ENCODE assay signal across 18 mouse cellular contexts in the genomic region with DNA sequence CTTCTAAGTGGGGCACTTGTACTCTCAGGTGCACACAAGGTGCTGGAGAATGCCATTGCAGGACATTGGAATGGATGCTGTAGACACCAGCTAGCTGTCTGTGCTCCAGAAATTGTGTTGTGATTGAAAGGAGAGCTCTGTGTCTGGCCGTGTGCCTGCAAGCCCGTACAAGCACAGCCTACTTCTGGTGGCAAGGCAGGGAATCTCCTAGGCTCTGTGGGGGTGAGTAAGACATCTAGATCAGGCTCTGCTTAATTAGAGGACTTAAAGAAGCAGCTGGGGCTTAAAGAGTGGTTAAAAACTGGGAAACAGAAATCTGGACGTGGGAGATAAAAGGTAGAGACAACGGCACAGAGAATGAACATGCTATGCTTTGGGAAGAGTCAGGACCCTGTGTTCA. TPM values are rescaled to one million over a fixed set of nuclear protein-coding genes. Genes with fewer than 3 reads are reported as not detected.
DNase-seq lines count a peak whose midpoint lies in the region; ATAC-seq and TF ChIP-seq lines count a peak whose summit lies in the region.
"Had no signal": no experiment of that assay in that cellular context is flagged by ENCODE, and none has a peak within 500 bp of the region (broad histone marks: within the 10 kb centered on the region; RNA-seq: fewer than 3 reads in every experiment).

No protein-coding gene starts in this region.

- WGBS in forebrain, embryonic 13.5 days, result 66% methylated on average over 4 of the region's 4 CpGs
- 84% methylated on average over 4 of the region's 4 CpGs for whole genome bisulfite sequencing in forebrain, embryonic 11.5 days
- 76% methylated on average over 4 of the region's 4 CpGs for WGBS in intestine, embryonic 14.5 days
- 79% methylated on average over 4 of the region's 4 CpGs for WGBS in intestine, embryonic 15.5 days
- WGBS in neural tube, embryonic 15.5 days, result 81% methylated on average over 4 of the region's 4 CpGs
- WGBS in olfactory bulb, adult 2 months, result 11% methylated on average over 4 of the region's 4 CpGs

- no peaks in the 10 kb centered on the region for H3K27me3 ChIP-seq in forebrain, embryonic 13.5 days
- H3K27me3 ChIP-seq in forebrain, embryonic 11.5 days (ENCODE audit: control insufficient read depth, insufficient read depth, low read length), result no peaks in the 10 kb centered on the region
- H3K27me3 ChIP-seq in intestine, embryonic 14.5 days (replicated peaks; ENCODE audit: control insufficient read depth, insufficient read depth, low read length), result no peaks in the 10 kb centered on the region
- H3K27me3 ChIP-seq in intestine, embryonic 15.5 days (replicated peaks), result no peaks in the 10 kb centered on the region
- H3K27me3 ChIP-seq in neural tube, embryonic 15.5 days (replicated peaks), result no peaks in the 10 kb centered on the region
- H3K27me3 ChIP-seq: limb, embryonic 13.5 days; liver, embryonic 15.5 days; midbrain, embryonic 12.5 days; Patski had no signal

- no peak for DNase-seq in forebrain, embryonic 11.5 days (ENCODE audit: low spot score)
- peak; percentile 32 for DNase-seq in intestine, embryonic 14.5 days (ENCODE audit: low spot score)
- DNase-seq in neural tube, embryonic 10.5 days (ENCODE audit: extremely low spot score, low spot score), result no peak
- DNase-seq: cerebellum, adult 11-12 months; layer of hippocampus, adult 9-11 months; lung, postnatal 4 days; right cerebral cortex, adult 18-20 months; thymus, postnatal 4 days had no signal

- H3K4me1 ChIP-seq in forebrain, embryonic 13.5 days, result peaks cover 50% of the 10 kb centered on the region
- peaks cover 14% of the 10 kb centered on the region for H3K4me1 ChIP-seq in forebrain, embryonic 11.5 days (replicated peaks; ENCODE audit: control insufficient read depth, insufficient read depth, low read length)
- H3K4me1 ChIP-seq in intestine, embryonic 14.5 days (replicated peaks; ENCODE audit: control insufficient read depth, insufficient read depth, low read length), result peaks cover 43% of the 10 kb centered on the region
- H3K4me1 ChIP-seq in intestine, embryonic 15.5 days (replicated peaks), result peaks cover 29% of the 10 kb centered on the region
- H3K4me1 ChIP-seq in neural tube, embryonic 15.5 days, result peaks cover 61% of the 10 kb centered on the region
- peaks cover 25% of the 10 kb centered on the region for H3K4me1 ChIP-seq in olfactory bulb, adult 2 months (ENCODE audit: control insufficient read depth, insufficient read depth, low read length)

- H3K27ac ChIP-seq in forebrain, embryonic 13.5 days, result no peak overlapping the region
- no peak overlapping the region for H3K27ac ChIP-seq in forebrain, embryonic 11.5 days (ENCODE audit: low read depth, low read length)
- no peak overlapping the region for H3K27ac ChIP-seq in intestine, embryonic 14.5 days (ENCODE audit: low read depth)
- no peak overlapping the region for H3K27ac ChIP-seq in intestine, embryonic 15.5 days
- no peak overlapping the region for H3K27ac ChIP-seq in neural tube, embryonic 15.5 days (replicated peaks)
- peak overlapping the region; percentile 54 for H3K27ac ChIP-seq in olfactory bulb, adult 2 months (ENCODE audit: insufficient read depth, low read depth, low read length)
- H3K27ac ChIP-seq: limb, embryonic 13.5 days; liver, embryonic 15.5 days; midbrain, embryonic 12.5 days had no signal

- no peak for TF ChIP-seq POLR2A in olfactory bulb, adult 2 months (IDR thresholded peaks at IDR 0.05; ENCODE audit: insufficient read depth, low read depth, low read length)

- TF ChIP-seq CTCF in olfactory bulb, adult 2 months (IDR thresholded peaks at IDR 0.05; ENCODE audit: insufficient read depth, low read depth, low read length), result no peak

- H3K4me3 ChIP-seq in forebrain, embryonic 13.5 days, result no peak overlapping the region
- H3K4me3 ChIP-seq in forebrain, embryonic 11.5 days (ENCODE audit: low read depth, low read length), result no peak overlapping the region
- H3K4me3 ChIP-seq in intestine, embryonic 14.5 days (ENCODE audit: low read depth, low read length), result no peak overlapping the region
- H3K4me3 ChIP-seq in intestine, embryonic 15.5 days (replicated peaks), result no peak overlapping the region
- no peak overlapping the region for H3K4me3 ChIP-seq in neural tube, embryonic 15.5 days (replicated peaks)
- H3K4me3 ChIP-seq in olfactory bulb, adult 2 months (ENCODE audit: insufficient read depth, low read depth, low read length), result no peak overlapping the region
- H3K4me3 ChIP-seq: limb, embryonic 13.5 days; liver, embryonic 15.5 days; midbrain, embryonic 12.5 days had no signal

- H3K9ac ChIP-seq in forebrain, embryonic 13.5 days, result 0 out of 2 replicates have a peak overlapping the region, but pooled peaks have one; percentile 8
- H3K9ac ChIP-seq in forebrain, embryonic 11.5 days (ENCODE audit: low read length), result no peak overlapping the region
- H3K9ac ChIP-seq in intestine, embryonic 14.5 days (ENCODE audit: low read length), result no peak overlapping the region
- H3K9ac ChIP-seq in intestine, embryonic 15.5 days, result no peak overlapping the region
- no peak overlapping the region for H3K9ac ChIP-seq in neural tube, embryonic 15.5 days (replicated peaks)
- H3K9ac ChIP-seq: limb, embryonic 13.5 days; liver, embryonic 15.5 days; midbrain, embryonic 12.5 days had no signal

- peaks cover 32% of the 10 kb centered on the region for H3K36me3 ChIP-seq in forebrain, embryonic 13.5 days (ENCODE audit: poor library complexity, severe bottlenecking)
- H3K36me3 ChIP-seq in forebrain, embryonic 11.5 days (ENCODE audit: control insufficient read depth, insufficient read depth, low read length), result no peaks in the 10 kb centered on the region; the same call in 1 of the 2 replicates
- H3K36me3 ChIP-seq in intestine, embryonic 14.5 days (ENCODE audit: control insufficient read depth, insufficient read depth, low read length), result peaks cover 28% of the 10 kb centered on the region
- H3K36me3 ChIP-seq in intestine, embryonic 15.5 days, result 0 out of 2 replicates have a peak, but pooled peaks cover 5% of the 10 kb centered on the region
- peaks cover 3% of the 10 kb centered on the region; the same call in 1 of the 2 replicates for H3K36me3 ChIP-seq in neural tube, embryonic 15.5 days
- H3K36me3 ChIP-seq: liver, embryonic 15.5 days had no signal

- no peak for ATAC-seq in forebrain, embryonic 13.5 days
- no peak for ATAC-seq in forebrain, embryonic 11.5 days (replicated peaks; ENCODE audit: low FRiP score)
- no peak for ATAC-seq in intestine, embryonic 14.5 days (replicated peaks; ENCODE audit: low FRiP score, low TSS enrichment, low read depth)
- ATAC-seq in intestine, embryonic 15.5 days, result no peak
- no peak for ATAC-seq in neural tube, embryonic 15.5 days (ENCODE audit: low FRiP score)
- ATAC-seq: activated CD4-positive, CD25-positive, alpha-beta regulatory T cell, adult 4 months; Patski had no signal

- H3K9me3 ChIP-seq in forebrain, embryonic 13.5 days (replicated peaks), result no peaks in the 10 kb centered on the region
- no peaks in the 10 kb centered on the region for H3K9me3 ChIP-seq in forebrain, embryonic 11.5 days (ENCODE audit: control insufficient read depth, low read length)
- no peaks in the 10 kb centered on the region for H3K9me3 ChIP-seq in intestine, embryonic 14.5 days (ENCODE audit: control insufficient read depth, low read length)
- H3K9me3 ChIP-seq in intestine, embryonic 15.5 days, result no peaks in the 10 kb centered on the region
- no peaks in the 10 kb centered on the region for H3K9me3 ChIP-seq in neural tube, embryonic 15.5 days (replicated peaks)
- H3K9me3 ChIP-seq: limb, embryonic 13.5 days; liver, embryonic 15.5 days; midbrain, embryonic 12.5 days had no signal

- no peak overlapping the region for H3K4me2 ChIP-seq in forebrain, embryonic 13.5 days
- H3K4me2 ChIP-seq in forebrain, embryonic 11.5 days (ENCODE audit: low read depth, low read length, severe bottlenecking), result no peak overlapping the region
- no peak overlapping the region for H3K4me2 ChIP-seq in intestine, embryonic 14.5 days (ENCODE audit: low read length)
- no peak overlapping the region; the same call in 1 of the 2 replicates for H3K4me2 ChIP-seq in intestine, embryonic 15.5 days (replicated peaks)
- peak overlapping the region; percentile 9 for H3K4me2 ChIP-seq in neural tube, embryonic 15.5 days
- H3K4me2 ChIP-seq: limb, embryonic 13.5 days; liver, embryonic 15.5 days; midbrain, embryonic 12.5 days had no signal

RNA-seq across cellular contexts. Expression of gene Smad5, which starts 4.8 kb away (rescaled TPM):
- polyA plus RNA-seq in forebrain, embryonic 13.5 days (2015; fragmentation: Nextera tagmentation; extraction: Ambion mirVana), result 32.0 and 36.8 TPM in 2 replicates
- 49.7 and 51.8 TPM in 2 replicates for polyA plus RNA-seq in forebrain, embryonic 11.5 days (2014; fragmentation: Nextera tagmentation; extraction: Ambion mirVana)
- polyA plus RNA-seq in intestine, embryonic 14.5 days (2014; fragmentation: Nextera tagmentation; extraction: Ambion mirVana), result 37.5 and 39.9 TPM in 2 replicates
- polyA plus RNA-seq in intestine, embryonic 15.5 days (2015; fragmentation: Nextera tagmentation; extraction: Ambion mirVana), result 19.3 and 19.5 TPM in 2 replicates
- polyA plus RNA-seq in neural tube, embryonic 15.5 days (2015; fragmentation: Nextera tagmentation; extraction: Ambion mirVana), result 16.3 and 19.0 TPM in 2 replicates
- not detected in 2 replicates for polyA plus RNA-seq in olfactory bulb, adult 2 months (2012; ENCODE audit: insufficient read depth, insufficient read length, low replicate concordance, missing spikeins)

RNA-seq across cellular contexts. Expression of gene Gm45623, which starts 46.0 kb away (rescaled TPM):
- 0.37 and 0.55 TPM in 2 replicates for polyA plus RNA-seq in forebrain, embryonic 13.5 days (2015; fragmentation: Nextera tagmentation; extraction: Ambion mirVana)
- polyA plus RNA-seq in forebrain, embryonic 11.5 days (2014; fragmentation: Nextera tagmentation; extraction: Ambion mirVana), result not detected in 2 replicates
- polyA plus RNA-seq in intestine, embryonic 14.5 days (2014; fragmentation: Nextera tagmentation; extraction: Ambion mirVana), result 0.32 TPM in 1 of 2 replicates, not detected in the other
- polyA plus RNA-seq in intestine, embryonic 15.5 days (2015; fragmentation: Nextera tagmentation; extraction: Ambion mirVana), result 0.50 and 1.00 TPM in 2 replicates
- 2.1 and 2.7 TPM in 2 replicates for polyA plus RNA-seq in neural tube, embryonic 15.5 days (2015; fragmentation: Nextera tagmentation; extraction: Ambion mirVana)
- not detected in 2 replicates for polyA plus RNA-seq in olfactory bulb, adult 2 months (2012; ENCODE audit: insufficient read depth, insufficient read length, low replicate concordance, missing spikeins)
- polyA plus RNA-seq: activated CD4-positive, CD25-positive, alpha-beta regulatory T cell, adult 4 months; heart, embryonic 14.5 days; liver, embryonic 15.5 days; Patski had no signal
